Mouse (Mus musculus) MEL (cell line): ENCODE measurements around the gene Tmem108. TPM values are rescaled to one million over a fixed set of nuclear protein-coding genes. Genes with fewer than 3 reads are reported as not detected.

Experiments used
- DNase-seq: peaks from one replicate; pipeline ENCODE4 v3.0.0; 2011; ENCODE audit warnings: low read depth, low spot score
- H3K27ac ChIP-seq: 2 replicates; pipeline ENCODE4 v1.5.1; 2012; ENCODE audit warnings: low read depth, mild to moderate bottlenecking, control low read depth, low read length, moderate library complexity; ENCODE audit not compliant: control insufficient read depth
- H3K27me3 ChIP-seq, 2 experiments: fragments of 150-350 bp in 1 of 2; sonication (generic) in 1 of 2; 2 replicates each; pipeline ENCODE4 v1.6.1; 2012; ENCODE audit warnings: low read length in 2 of 2, mild to moderate bottlenecking in 2 of 2, improper control_type of control experiment in 1 of 2, moderate library complexity in 1 of 2; ENCODE audit not compliant: insufficient read depth in 2 of 2, control insufficient read depth in 1 of 2
- H3K36me3 ChIP-seq, 2 experiments: 2 replicates each; pipeline ENCODE4 v1.6.1; 2012 to 2014; ENCODE audit warnings: low read length in 2 of 2, improper control_type of control experiment in 1 of 2, inconsistent platforms in 1 of 2, mild to moderate bottlenecking in 1 of 2; ENCODE audit not compliant: insufficient read depth in 2 of 2, control insufficient read depth in 1 of 2
- H3K4me1 ChIP-seq, 2 experiments: fragments of 150-350 bp in 1 of 2; sonication (generic) in 1 of 2; 2 replicates each; pipeline ENCODE4 v1.6.1; 2012; ENCODE audit warnings: low read length in 2 of 2, improper control_type of control experiment in 1 of 2, mild to moderate bottlenecking in 1 of 2; ENCODE audit not compliant: insufficient read depth in 2 of 2, control insufficient read depth in 1 of 2
- H3K4me3 ChIP-seq, 2 experiments: fragments of 150-350 bp in 1 of 2; sonication (generic) in 1 of 2; 2 replicates each; pipeline ENCODE4 v1.5.1; 2012; ENCODE audit warnings: low read depth in 2 of 2, low read length in 2 of 2, mild to moderate bottlenecking in 2 of 2, moderate library complexity in 2 of 2, control low read depth in 1 of 2, improper control_type of control experiment in 1 of 2; ENCODE audit not compliant: control insufficient read depth in 1 of 2, insufficient read depth in 1 of 2
- H3K79me2 ChIP-seq: 2 replicates; pipeline ENCODE4 v1.6.1; 2012; ENCODE audit warnings: mild to moderate bottlenecking, low read length, moderate library complexity; ENCODE audit not compliant: control insufficient read depth, poor library complexity, insufficient read depth
- H3K9ac ChIP-seq: 2 replicates; pipeline ENCODE4 v1.6.1; 2012; ENCODE audit warnings: low read depth, mild to moderate bottlenecking, control low read depth, low read length, moderate library complexity; ENCODE audit not compliant: control insufficient read depth, poor library complexity, severe bottlenecking
- H3K9me3 ChIP-seq: fragments of 150-350 bp; sonication (generic); replicated peaks from 2 replicates; pipeline ENCODE4 v1.6.1; 2012; ENCODE audit warnings: mild to moderate bottlenecking, low read length, improper control_type of control experiment, moderate library complexity; ENCODE audit not compliant: insufficient read depth
- CTCF ChIP-seq, 3 experiments: IDR thresholded peaks in 2 of 3; conservative IDR thresholded peaks in 1 of 3; 2 replicates each; pipeline ENCODE4 v1.5.1; 2011 to 2012; ENCODE audit warnings: low read length in 3 of 3, low read depth in 2 of 3, mild to moderate bottlenecking in 2 of 3, improper control_type of control experiment in 1 of 3, inconsistent platforms in 1 of 3, mixed read lengths in 1 of 3, moderate library complexity in 1 of 3; ENCODE audit not compliant: control insufficient read depth in 1 of 3, insufficient read depth in 1 of 3, poor library complexity in 1 of 3, severe bottlenecking in 1 of 3
- ELF1 ChIP-seq: IDR thresholded peaks from 2 replicates; pipeline ENCODE4 v1.6.1; 2014; ENCODE audit warnings: low read depth, mild to moderate bottlenecking, inconsistent platforms, low read length, improper control_type of control experiment, moderate library complexity
- EP300 ChIP-seq, 2 experiments: IDR thresholded peaks; 2 replicates each; pipeline ENCODE4 v1.6.1; 2011; ENCODE audit warnings: improper control_type of control experiment in 2 of 2, low read length in 2 of 2, low read depth in 1 of 2, mild to moderate bottlenecking in 1 of 2
- GABPA ChIP-seq: IDR thresholded peaks from 2 replicates; pipeline ENCODE4 v1.6.1; 2012; ENCODE audit warnings: low read depth, mild to moderate bottlenecking, inconsistent platforms, low read length, improper control_type of control experiment, moderate library complexity
- GATA1 ChIP-seq: IDR thresholded peaks from 2 replicates; pipeline ENCODE4 v1.6.1; 2011; ENCODE audit warnings: low read depth, low read length, improper control_type of control experiment
- HCFC1 ChIP-seq: IDR thresholded peaks from 2 replicates; pipeline ENCODE4 v1.6.1; 2012; ENCODE audit warnings: low read depth, mild to moderate bottlenecking, inconsistent platforms, low read length, improper control_type of control experiment, moderate library complexity
- JUND ChIP-seq: IDR thresholded peaks from 2 replicates; pipeline ENCODE4 v1.6.1; 2011; ENCODE audit warnings: low read depth, mild to moderate bottlenecking, improper control_type of control experiment, low read length
- KAT2A ChIP-seq: conservative IDR thresholded peaks from 2 replicates; pipeline ENCODE4 v1.6.1; 2012; ENCODE audit warnings: low read depth, low read length, improper control_type of control experiment, inconsistent platforms
- MAZ ChIP-seq: IDR thresholded peaks from 2 replicates; pipeline ENCODE4 v1.6.1; 2012; ENCODE audit warnings: low read depth, mild to moderate bottlenecking, inconsistent platforms, low read length, improper control_type of control experiment
- MEF2A ChIP-seq: IDR thresholded peaks from 2 replicates; pipeline ENCODE4 v1.6.1; 2014; ENCODE audit warnings: low read depth, mild to moderate bottlenecking, inconsistent platforms, low read length, improper control_type of control experiment; ENCODE audit not compliant: poor library complexity, insufficient replicate concordance, severe bottlenecking; ENCODE audit errors: extremely low read depth
- MXI1 ChIP-seq: IDR thresholded peaks from 2 replicates; pipeline ENCODE4 v1.6.1; 2011; ENCODE audit warnings: mild to moderate bottlenecking, low read depth, low read length, improper control_type of control experiment
- NELFE ChIP-seq: IDR thresholded peaks from 2 replicates; pipeline ENCODE4 v1.6.1; 2011; ENCODE audit warnings: low read depth, low read length, improper control_type of control experiment
- POLR2AphosphoS2 ChIP-seq: IDR thresholded peaks from 2 replicates; pipeline ENCODE4 v1.6.1; 2011; ENCODE audit warnings: low read length, improper control_type of control experiment
- POLR2AphosphoS5 ChIP-seq: IDR thresholded peaks from 2 replicates; pipeline ENCODE4 v1.6.1; 2012; ENCODE audit warnings: low read depth, borderline replicate concordance, mild to moderate bottlenecking, inconsistent platforms, low read length, moderate library complexity, mixed read lengths
- RAD21 ChIP-seq: IDR thresholded peaks from 2 replicates; pipeline ENCODE4 v1.6.1; 2011; ENCODE audit warnings: mild to moderate bottlenecking, low read depth, low read length, improper control_type of control experiment
- SMC3 ChIP-seq: IDR thresholded peaks from 2 replicates; pipeline ENCODE4 v1.6.1; 2011; ENCODE audit warnings: low read depth, low read length, improper control_type of control experiment
- TAL1 ChIP-seq: IDR thresholded peaks from 2 replicates; pipeline ENCODE4 v1.6.1; 2012; ENCODE audit warnings: mild to moderate bottlenecking, inconsistent platforms, low read length, moderate library complexity, mixed read lengths
- TBP ChIP-seq: IDR thresholded peaks from 2 replicates; pipeline ENCODE4 v1.8.0; 2011; ENCODE audit warnings: low read depth, low read length, improper control_type of control experiment
- TCF12 ChIP-seq: IDR thresholded peaks from 2 replicates; pipeline ENCODE4 v1.6.1; 2014; ENCODE audit warnings: low read depth, mild to moderate bottlenecking, inconsistent platforms, low read length, improper control_type of control experiment, moderate library complexity
- USF1 ChIP-seq: IDR thresholded peaks from 2 replicates; pipeline ENCODE4 v1.6.1; 2014; ENCODE audit warnings: low read depth, mild to moderate bottlenecking, inconsistent platforms, low read length, improper control_type of control experiment, moderate library complexity
- ZC3H11A ChIP-seq: IDR thresholded peaks from 2 replicates; pipeline ENCODE4 v1.6.1; 2012; ENCODE audit warnings: low read depth, mild to moderate bottlenecking, inconsistent platforms, low read length, improper control_type of control experiment
- ZKSCAN1 ChIP-seq: IDR thresholded peaks from 2 replicates; pipeline ENCODE4 v1.6.1; 2012; ENCODE audit warnings: low read depth, mild to moderate bottlenecking, inconsistent platforms, low read length, improper control_type of control experiment, moderate library complexity
- ZMIZ1 ChIP-seq: IDR thresholded peaks from 2 replicates; pipeline ENCODE4 v1.6.1; 2012; ENCODE audit warnings: low read depth, mild to moderate bottlenecking, inconsistent platforms, low read length, improper control_type of control experiment, moderate library complexity
- polyA plus RNA-seq, 2 experiments: library from polyadenylated mRNA; stranded (reverse) in 1 of 2; unstranded in 1 of 2; fragments of >175 nt in 1 of 2; fragments of >200 nt in 1 of 2; gene quantifications; 2 replicates each; pipeline versions ENCODE4 v1.2.1 to v1.2.4; 2012; ENCODE audit warnings: low replicate concordance in 2 of 2, low read depth in 1 of 2; ENCODE audit not compliant: insufficient read length in 2 of 2, insufficient read depth in 1 of 2, missing spikeins in 1 of 2
- total RNA-seq: library from RNA; depleted of rRNA; stranded (reverse); fragments of 300-350 nt; gene quantifications from 2 replicates; pipeline ENCODE4 v1.2.3, GENCODE M21; 2012

The Tmem108 gene
- total and polyA plus RNA-seq, 3 experiments: not detected

- TF ChIP-seq HCFC1 (no peak), CTCF (IDR thresholded peaks at IDR 0.05 in 2 of 3, conservative IDR thresholded peaks at IDR 0.05 in 1 of 3; ENCODE audit: control insufficient read depth in 1 of 3, insufficient read depth in 1 of 3, low read depth in 2 of 3, low read length in 3 of 3, poor library complexity in 1 of 3, severe bottlenecking in 1 of 3) (no peak), MXI1 (no peak)
- H3K4me1 ChIP-seq: no peaks in the 10 kb centered on the region
- no peaks in the 10 kb centered on the region for H3K36me3 ChIP-seq
- H3K9me3 ChIP-seq: no peaks in the 10 kb centered on the region
- no peak overlapping the region for H3K27ac ChIP-seq
- H3K9ac ChIP-seq: no peak overlapping the region
- no peak for DNase-seq
- H3K27me3 ChIP-seq: no peaks in the 10 kb centered on the region
- no peak overlapping the region for H3K4me3 ChIP-seq
- no peaks in the 10 kb centered on the region for H3K79me2 ChIP-seq
Measured at GRCm38 (mm10) chr9:103626156-103626555, 135.5 kb downstream of the Tmem108 start.

GRCm38 (mm10) chr9:103624649-103625048, 137.0 kb downstream of the Tmem108 start:
- Histone ChIP-seq H3K4me1 (no peaks in the 10 kb centered on the region), H3K9ac (no peak overlapping the region), H3K27ac (no peak overlapping the region), H3K79me2 (no peaks in the 10 kb centered on the region), H3K9me3 (no peaks in the 10 kb centered on the region), H3K4me3 (no peak overlapping the region), H3K36me3 (no peaks in the 10 kb centered on the region), H3K27me3 (no peaks in the 10 kb centered on the region)
- peak; percentile 55 for DNase-seq
- peak; percentile 38 to 61 (median 49) for TF ChIP-seq CTCF (IDR thresholded peaks at IDR 0.05 in 2 of 3, conservative IDR thresholded peaks at IDR 0.05 in 1 of 3; ENCODE audit: control insufficient read depth in 1 of 3, insufficient read depth in 1 of 3, low read depth in 2 of 3, low read length in 3 of 3, poor library complexity in 1 of 3, severe bottlenecking in 1 of 3)
- TF ChIP-seq EP300 (IDR thresholded peaks at IDR 0.05; ENCODE audit: low read depth in 1 of 2, low read length in 2 of 2): no peak
- TF ChIP-seq SMC3: peak; percentile 59
- no peak for TF ChIP-seq MAZ
- TF ChIP-seq RAD21: peak; percentile 61
- no peak for TF ChIP-seq POLR2AphosphoS2
- peak; percentile 13; the same call in 1 of the 2 replicates for TF ChIP-seq ZC3H11A
- TF ChIP-seq JUND: no peak

GRCm38 (mm10) chr9:103623560-103624316, 137.9 kb downstream of the Tmem108 start:
- Histone ChIP-seq H3K79me2 (no peaks in the 10 kb centered on the region), H3K27ac (no peak overlapping the region), H3K27me3 (no peaks in the 10 kb centered on the region), H3K9me3 (no peaks in the 10 kb centered on the region), H3K9ac (no peak overlapping the region), H3K4me1 (no peaks in the 10 kb centered on the region), H3K4me3 (no peak overlapping the region), H3K36me3 (no peaks in the 10 kb centered on the region)
- DNase-seq: no peak
- TF ChIP-seq TBP: no peak
- TF ChIP-seq MEF2A: no peak
- no peak for TF ChIP-seq CTCF (IDR thresholded peaks at IDR 0.05 in 2 of 3, conservative IDR thresholded peaks at IDR 0.05 in 1 of 3; ENCODE audit: control insufficient read depth in 1 of 3, insufficient read depth in 1 of 3, low read depth in 2 of 3, low read length in 3 of 3, poor library complexity in 1 of 3, severe bottlenecking in 1 of 3)
- TF ChIP-seq TCF12: no peak
- TF ChIP-seq MXI1: no peak
- TF ChIP-seq ELF1: no peak
- no peak for TF ChIP-seq HCFC1
- no peak for TF ChIP-seq TAL1
- no peak for TF ChIP-seq ZMIZ1
- TF ChIP-seq GABPA: no peak
- no peak for TF ChIP-seq USF1
- TF ChIP-seq KAT2A: no peak
- TF ChIP-seq NELFE: no peak
- TF ChIP-seq POLR2AphosphoS5: no peak
- no peak for TF ChIP-seq ZKSCAN1
- TF ChIP-seq ZC3H11A: no peak
- no peak for TF ChIP-seq GATA1
- no peak for TF ChIP-seq JUND
- TF ChIP-seq EP300 (IDR thresholded peaks at IDR 0.05; ENCODE audit: low read depth in 1 of 2, low read length in 2 of 2): no peak
